Mouse (Mus musculus) stomach, adult 2 months (tissue): ENCODE data around the gene Ovgp1. TPM values are rescaled to one million over a fixed set of nuclear protein-coding genes. Genes with fewer than 3 reads are reported as not detected.

Experiments used
- polyA plus RNA-seq: library from polyadenylated mRNA; depleted of rRNA; stranded (reverse); fragments of >200 nt; gene quantifications from 2 replicates; pipeline ENCODE4 v1.2.3, GENCODE M21; 2012; rRNA removed

Gene Ovgp1
- 0.12 and 0.34 TPM in 2 replicates for polyA plus RNA-seq

DNA sequence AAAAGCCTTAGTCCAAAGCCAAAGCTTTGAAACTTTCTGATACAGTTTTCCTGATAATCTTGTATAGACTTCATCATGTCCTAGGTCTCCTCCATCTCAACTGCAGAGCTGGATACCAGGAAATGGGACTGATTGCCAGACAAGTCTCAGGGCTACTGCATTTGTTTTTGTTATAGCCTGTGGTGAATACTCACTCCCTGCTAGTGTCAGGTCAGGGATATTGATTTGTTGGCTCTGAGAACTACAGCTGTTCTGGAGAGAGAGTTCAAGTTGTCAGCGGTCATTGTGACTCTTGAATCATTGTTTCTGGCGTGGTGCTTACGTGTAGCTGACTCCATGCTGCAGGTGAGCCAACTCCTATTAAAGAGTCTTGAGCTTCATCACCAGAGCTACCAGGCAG, at the start of gene Ovgp1:
Gene Ovgp1 (plus strand): TSS at position 301 of the 400 bp plus-strand sequence.

DNA sequence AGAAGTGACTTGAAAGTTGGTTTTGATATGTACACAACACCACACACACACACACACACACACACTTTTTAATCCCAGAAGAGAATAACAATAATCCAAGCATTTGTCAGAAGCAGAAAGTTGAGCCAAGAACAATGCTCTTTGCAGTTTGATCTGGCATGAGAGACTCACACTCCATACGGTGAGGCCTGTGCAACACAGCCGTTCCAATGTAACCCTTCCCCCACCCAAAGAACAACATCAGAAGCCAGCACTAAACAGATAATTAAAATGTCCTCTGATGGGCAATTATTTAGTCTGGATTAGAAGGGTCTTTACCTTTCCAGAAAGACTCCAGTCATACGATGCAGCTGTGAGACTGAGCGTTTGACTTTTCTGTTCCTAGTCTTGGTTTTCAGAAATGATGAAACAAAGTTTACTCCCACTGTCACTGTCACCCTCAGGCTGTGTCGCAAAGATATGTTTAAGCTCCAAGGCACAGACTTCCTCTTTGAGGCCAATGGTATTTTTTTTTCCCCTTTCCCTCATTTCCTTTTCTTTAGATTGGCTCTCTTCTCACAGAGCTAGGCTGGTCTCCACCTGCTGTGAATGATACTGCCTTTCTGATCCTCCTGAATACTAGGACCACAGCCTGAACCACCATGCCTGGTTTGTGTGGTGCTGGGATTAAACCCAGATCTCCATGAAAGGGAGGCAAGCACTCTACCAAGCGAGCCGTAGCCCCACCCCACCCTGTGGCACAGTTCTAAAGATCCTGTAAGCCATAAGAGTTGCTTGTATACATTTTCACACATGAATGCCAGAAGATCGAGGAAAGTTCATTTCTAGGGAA, 41.1 kb upstream of the Ovgp1 start, which contains the start of gene I830077J02Rik:
Gene I830077J02Rik (minus strand): TSS at position 425 of the 832 bp plus-strand sequence.

DNA sequence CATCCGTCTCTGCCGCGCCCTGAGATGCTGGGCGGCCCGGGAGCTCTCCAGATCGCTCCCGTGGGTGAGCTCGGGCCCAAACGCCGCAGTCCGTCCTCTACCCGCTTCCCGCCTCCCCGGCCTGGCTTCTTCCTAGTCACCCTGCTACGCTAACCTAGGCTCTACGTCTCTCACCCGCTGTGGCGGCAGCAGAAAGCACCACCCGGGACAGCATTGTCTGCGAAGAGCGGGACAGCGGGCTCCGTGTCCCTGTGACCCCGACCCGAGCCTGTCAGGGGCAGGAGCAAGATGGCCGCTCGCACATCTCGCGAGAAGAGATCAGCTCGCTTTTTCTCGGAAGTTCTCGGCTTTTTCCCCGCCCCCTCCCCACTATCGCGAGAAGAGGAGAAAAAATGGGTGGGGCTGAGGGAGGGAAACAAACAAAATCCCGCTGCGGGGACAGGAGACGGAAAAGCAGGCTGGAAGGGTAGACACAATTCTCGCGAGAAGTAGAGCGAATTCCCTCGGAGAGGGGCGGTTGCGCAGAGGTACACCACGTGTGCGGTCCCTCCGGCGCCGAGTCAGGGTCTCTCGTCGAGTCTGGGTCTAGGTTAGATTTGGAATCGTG, 14.4 kb upstream of the Ovgp1 start, which contains the start of gene Wdr77:
Gene Wdr77 (plus strand): TSS at position 396 of the 607 bp plus-strand sequence.

DNA sequence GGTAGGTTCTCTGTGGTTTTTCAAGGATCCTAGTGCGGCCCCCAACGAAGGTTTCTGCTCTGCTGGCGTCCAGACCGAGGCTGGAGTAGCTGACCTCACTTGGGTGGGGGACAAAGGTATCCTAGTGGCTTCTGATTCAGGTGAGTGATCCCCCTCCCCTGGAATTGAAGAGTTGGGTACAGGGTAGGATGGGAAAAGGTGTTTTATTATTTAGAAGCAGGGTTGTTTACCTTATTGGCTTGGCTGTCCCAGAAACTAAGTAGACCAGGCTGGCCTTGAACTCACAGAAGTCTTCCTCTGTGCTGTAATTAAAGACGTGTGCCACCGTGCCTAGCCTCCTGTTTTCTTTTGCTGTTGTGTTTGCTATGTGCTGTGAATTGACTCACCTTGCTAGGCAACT, 13.5 kb upstream of the Ovgp1 start, which contains the start of gene Atp5f1:
Gene Atp5f1 (minus strand): TSS at position 101 of the 400 bp plus-strand sequence.

DNA sequence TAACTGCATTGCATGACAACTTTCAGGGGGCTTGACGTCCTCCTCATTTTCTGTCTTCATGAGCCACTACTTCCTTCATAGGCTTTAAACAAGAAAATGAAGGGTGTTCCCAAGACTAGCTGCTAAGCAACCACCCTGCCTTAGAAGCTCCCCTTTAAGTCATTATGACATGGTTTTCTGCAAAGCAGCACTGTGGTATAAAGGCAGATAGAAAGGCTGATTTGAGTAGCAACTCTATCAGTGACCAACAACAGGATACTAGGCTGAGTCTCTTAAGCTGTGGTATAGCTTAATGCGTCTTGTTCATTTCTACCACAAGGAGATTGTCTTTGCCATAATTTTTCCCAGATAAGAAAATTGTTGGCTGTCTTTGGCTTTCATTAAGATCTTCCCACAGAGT, 41.0 kb downstream of the Ovgp1 start, which contains the start of gene Pifo:
Gene Pifo (minus strand): TSS at position 101 of the 400 bp plus-strand sequence.

DNA sequence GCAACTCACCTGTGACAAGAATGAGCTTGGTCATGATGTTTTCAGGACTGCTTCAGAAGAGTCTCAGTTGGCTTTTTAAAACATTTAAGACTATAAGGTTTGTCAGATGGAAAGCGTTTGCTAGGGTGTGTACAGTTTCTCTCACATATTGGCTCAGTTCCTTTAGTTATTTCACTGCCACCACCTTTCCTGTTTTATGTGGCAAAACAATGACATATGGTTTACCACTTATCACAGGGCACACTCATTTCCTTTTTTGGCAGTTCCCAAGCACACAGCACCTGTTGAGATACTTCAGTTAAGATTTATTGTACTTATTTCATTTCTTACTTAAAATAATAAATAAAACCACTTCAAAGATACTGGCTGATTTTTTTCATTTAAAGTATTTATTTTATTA, 59.3 kb downstream of the Ovgp1 start, which contains the start of gene Chil5:
Gene Chil5 (minus strand): TSS at position 34 of the 400 bp plus-strand sequence.

Other genes starting within 250 kb of the Ovgp1 start
- 0.53 and 1.1 TPM in 2 replicates for gene Rap1a, start 172.4 kb upstream of the Ovgp1 start, polyA plus RNA-seq
- gene Adora3, start 102.9 kb upstream of the Ovgp1 start, polyA plus RNA-seq, result 0.26 and 0.28 TPM in 2 replicates
- gene Tmigd3, start 102.8 kb upstream of the Ovgp1 start, polyA plus RNA-seq, result 0.46 TPM in 1 of 2 replicates, not detected in the other
- 0.16 and 0.23 TPM in 2 replicates for gene I830077J02Rik, start 41.0 kb upstream of the Ovgp1 start, polyA plus RNA-seq
- gene Wdr77, start 14.3 kb upstream of the Ovgp1 start, polyA plus RNA-seq, result 6.2 and 11.8 TPM in 2 replicates
- 131 and 150 TPM in 2 replicates for gene Atp5f1, start 13.6 kb upstream of the Ovgp1 start, polyA plus RNA-seq
- gene Pifo, start 40.9 kb downstream of the Ovgp1 start, polyA plus RNA-seq, result not detected in 2 replicates
- 0.17 TPM in 1 of 2 replicates, not detected in the other for gene Chil5, start 59.1 kb downstream of the Ovgp1 start, polyA plus RNA-seq
- gene Chia1, start 139.5 kb downstream of the Ovgp1 start, polyA plus RNA-seq, result 1,935 and 3,003 TPM in 2 replicates
- 0.18 and 0.31 TPM in 2 replicates for gene Chil3, start 193.9 kb downstream of the Ovgp1 start, polyA plus RNA-seq
- 26.2 and 41.2 TPM in 2 replicates for gene Chil4, start 245.8 kb downstream of the Ovgp1 start, polyA plus RNA-seq